Mouse (Mus musculus): ENCODE data around the gene Cntnap2.

- TF ChIP-seq CTCF (IDR thresholded peaks at IDR 0.05; ENCODE audit: low read depth) (no peak), EP300 (IDR thresholded peaks at IDR 0.05; ENCODE audit: low read depth) (no peak)
Measured at GRCm38 (mm10) chr6:47338113-47338512, 2279.0 kb downstream of the Cntnap2 start.

All from liver, postnatal 0 days (tissue).